Mouse (Mus musculus) layer of hippocampus, postnatal 14 days (tissue): ENCODE results near the gene Suz12. TPM values are rescaled to one million over a fixed set of nuclear protein-coding genes. Genes with fewer than 3 reads are reported as not detected.
A peak's percentile ranks its signal among the peaks of the same experiment; 100 is the strongest.
"Not testable (repeated sequence)": the region's sequence is repeated elsewhere in the genome, so short reads cannot be mapped to it uniquely, and the experiment has no call there.

ENCODE experiments used
- DNase-seq, 2 experiments: peaks; one replicate each; pipeline ENCODE4 v3.0.0; 2021 to 2022; ENCODE audit warnings: low spot score in 2 of 2, mixed read lengths in 1 of 2
- long read RNA-seq, 2 experiments: library from polyadenylated mRNA; stranded (forward); transcript quantifications; one replicate each; pipeline ENCODE4 v2.0.0; 2021
- total RNA-seq, 2 experiments: library from RNA; stranded (reverse); gene quantifications; 2 replicates each; pipeline ENCODE4 v1.2.3; 2021

Suz12 gene
- 10 to 100 TPM; 31.4 to 34.5 TPM for total RNA-seq
- long read RNA-seq, experiment 1, full-length matches to known transcripts = 8 of 12 reads
- long read RNA-seq, experiment 1, partial matches to known transcripts = 1 of 12 reads
- long read RNA-seq, experiment 1, other reads (novel, unspliced or antisense) = 3 of 12 reads
- long read RNA-seq, experiment 2, full-length matches to known transcripts = 19 of 22 reads
- long read RNA-seq, experiment 2, partial matches to known transcripts = 0 of 22 reads
- long read RNA-seq, experiment 2, other reads (novel, unspliced or antisense) = 3 of 22 reads

DNA sequence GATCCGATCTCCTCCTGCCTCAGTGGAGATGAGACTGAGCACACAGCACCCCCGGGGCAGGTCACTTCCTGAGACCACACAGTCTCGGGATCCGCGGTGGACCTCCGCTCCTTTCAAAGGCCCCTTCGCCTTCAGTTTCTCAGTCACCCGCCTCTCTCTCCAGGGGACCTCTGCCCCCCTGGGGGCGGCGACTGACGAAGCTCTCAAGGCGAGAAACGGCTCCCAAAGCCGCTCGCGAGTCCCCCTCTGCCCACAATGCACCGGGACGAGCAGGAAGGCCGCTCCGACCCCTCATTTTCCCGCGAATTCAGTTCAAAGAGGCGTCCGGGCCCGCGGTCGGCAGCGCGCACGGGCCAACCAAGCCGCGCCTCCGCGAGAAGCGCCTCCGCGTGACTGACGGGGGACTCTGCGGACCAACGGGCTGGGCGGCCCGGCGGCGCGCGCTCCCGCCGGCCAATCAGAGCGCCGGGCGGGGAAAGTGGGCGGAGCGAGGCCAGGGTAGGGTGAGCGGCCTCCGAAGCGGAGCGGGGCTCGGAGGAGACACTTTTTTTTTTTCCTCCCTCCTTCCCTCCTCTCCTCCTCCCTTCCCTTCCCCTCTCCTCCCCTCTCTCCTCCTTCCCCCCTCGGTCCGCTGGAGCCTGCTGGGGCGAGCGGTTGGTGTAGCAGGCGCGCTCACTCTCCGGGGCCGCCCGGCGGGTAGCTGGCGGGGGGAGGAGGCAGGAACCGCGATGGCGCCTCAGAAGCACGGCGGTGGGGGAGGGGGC is at the start of gene Suz12:
Suz12 (plus strand) TSS at position 515 of the 764 bp plus-strand sequence.
- DNase-seq = peak; percentile 91 to 95

- DNase-seq = no peak
These were observed 49.8 kb upstream of the Suz12 start for GRCm38 (mm10) chr11:79943136-79943535.

DNA sequence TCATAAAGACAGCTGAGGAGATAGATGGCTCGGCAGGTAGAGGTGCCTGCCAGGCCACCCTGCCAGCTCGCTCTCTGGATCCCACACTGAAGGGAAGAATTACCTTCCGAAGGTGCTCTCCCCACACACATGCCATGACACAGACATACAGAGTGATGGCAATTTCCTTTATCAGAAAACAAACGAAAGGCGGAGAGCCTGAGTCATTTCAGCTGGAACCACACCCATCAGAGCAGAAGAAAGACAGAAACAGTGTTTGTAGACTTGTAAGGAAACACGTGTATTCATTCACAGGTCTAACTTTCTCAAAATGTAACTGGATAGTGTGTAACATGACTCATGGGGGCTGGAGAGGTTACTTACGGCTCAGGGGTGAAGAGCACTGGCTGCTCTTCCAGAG is 49.3 kb upstream of the Suz12 start:
- DNase-seq = no peak

- DNase-seq = no peak
These were observed 45.6 kb upstream of the Suz12 start for GRCm38 (mm10) chr11:79947265-79947664.

GRCm38 (mm10) chr11:79961346-79962124 is 31.4 kb upstream of the Suz12 start:
- no peak for DNase-seq

GRCm38 (mm10) chr11:79962125-79962876 is 30.6 kb upstream of the Suz12 start, which contains the start of gene Utp6:
Utp6 (minus strand) TSS chr11:79962390.
- DNase-seq = peak; percentile 99

- DNase-seq = no peak
These were observed 30.1 kb upstream of the Suz12 start for GRCm38 (mm10) chr11:79962877-79963183.

GRCm38 (mm10) chr11:79963212-79963974 is 29.5 kb upstream of the Suz12 start:
- DNase-seq = no peak

GRCm38 (mm10) chr11:79965896-79966295 is 27.0 kb upstream of the Suz12 start:
- peak; percentile 19 to 78 for DNase-seq

DNA sequence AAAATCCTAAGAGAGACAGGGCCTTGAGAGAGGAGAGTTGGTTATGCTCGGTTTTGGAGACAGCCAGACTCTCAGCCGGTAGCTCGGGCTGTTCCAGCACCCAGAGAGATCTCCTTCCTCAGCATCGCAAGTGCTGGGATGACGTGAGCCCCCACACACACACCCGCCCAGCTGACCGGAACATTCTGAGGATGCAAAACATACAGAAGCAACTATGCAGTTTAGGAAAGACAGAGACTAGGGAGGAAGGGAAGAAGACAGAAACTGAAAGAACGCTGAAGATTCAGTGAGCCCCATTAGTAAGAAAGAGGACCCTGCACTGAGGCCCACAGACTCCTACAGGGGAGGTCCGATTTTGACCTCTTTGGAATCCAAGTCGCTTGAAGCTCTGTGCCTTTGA is 25.2 kb upstream of the Suz12 start:
- DNase-seq = no peak

DNA sequence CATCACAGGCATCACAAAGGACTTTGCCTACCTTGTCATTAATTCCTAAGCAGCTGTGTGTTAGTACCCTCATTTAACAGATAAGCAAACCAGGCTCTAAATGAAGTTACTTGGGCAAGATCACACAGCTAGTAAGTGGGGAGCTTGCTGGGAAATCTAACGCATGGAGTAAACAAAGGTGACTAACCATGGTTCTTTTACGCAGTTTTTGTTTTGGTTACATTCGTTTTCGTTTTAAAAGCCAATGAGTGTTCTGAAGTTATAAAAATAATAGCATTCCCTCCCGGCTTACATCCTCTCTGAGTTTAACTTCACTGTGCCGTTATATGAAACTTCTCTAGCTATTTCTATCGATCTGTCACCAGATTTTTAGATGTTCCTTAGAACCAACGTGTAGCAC is 19.8 kb upstream of the Suz12 start:
- no peak for DNase-seq

DNA sequence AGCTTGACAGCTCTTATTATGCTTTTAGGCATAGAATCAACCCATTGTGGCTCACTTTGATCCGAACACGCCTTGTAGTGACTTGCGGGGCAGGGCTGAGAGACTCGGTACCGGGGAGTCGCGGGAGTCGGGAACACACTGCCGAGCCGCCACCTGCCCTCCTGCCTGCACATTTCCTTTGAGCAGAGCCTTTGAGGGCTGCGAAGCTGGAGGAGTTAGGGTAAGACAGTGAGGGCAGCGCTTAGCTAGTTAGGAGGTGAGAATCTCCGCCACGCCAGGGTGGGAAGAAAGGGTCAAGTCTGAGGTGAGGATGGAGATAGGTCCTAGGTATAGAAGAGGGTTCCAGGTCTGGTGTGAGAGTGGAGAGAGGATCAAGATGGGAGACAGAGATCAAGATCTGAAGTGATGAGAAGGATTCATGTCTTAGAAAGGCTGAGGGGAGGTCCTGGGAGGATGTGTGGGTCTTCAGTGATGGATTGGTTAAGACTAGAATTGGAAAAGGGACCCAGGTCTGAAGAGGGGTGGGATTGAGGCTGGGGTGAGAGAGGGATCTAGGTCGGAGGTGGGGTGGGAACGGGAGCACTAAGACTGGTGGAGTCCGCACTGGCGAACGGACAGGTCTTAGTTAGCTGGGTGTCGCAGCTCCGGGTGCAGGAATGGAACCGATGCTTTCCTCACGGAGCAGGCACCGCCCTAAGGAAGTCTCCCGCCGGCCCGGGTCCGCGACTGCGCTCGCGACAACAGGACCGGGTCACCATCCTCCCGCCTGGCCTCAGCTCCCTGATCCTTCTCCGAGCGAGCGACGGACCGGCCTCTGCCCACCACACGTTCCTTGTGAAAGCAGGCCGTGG is 19.1 kb upstream of the Suz12 start:
- peak in 1 of 2 experiments; percentile 13 for DNase-seq

GRCm38 (mm10) chr11:79975377-79975776 is 17.5 kb upstream of the Suz12 start:
- DNase-seq = no peak

DNA sequence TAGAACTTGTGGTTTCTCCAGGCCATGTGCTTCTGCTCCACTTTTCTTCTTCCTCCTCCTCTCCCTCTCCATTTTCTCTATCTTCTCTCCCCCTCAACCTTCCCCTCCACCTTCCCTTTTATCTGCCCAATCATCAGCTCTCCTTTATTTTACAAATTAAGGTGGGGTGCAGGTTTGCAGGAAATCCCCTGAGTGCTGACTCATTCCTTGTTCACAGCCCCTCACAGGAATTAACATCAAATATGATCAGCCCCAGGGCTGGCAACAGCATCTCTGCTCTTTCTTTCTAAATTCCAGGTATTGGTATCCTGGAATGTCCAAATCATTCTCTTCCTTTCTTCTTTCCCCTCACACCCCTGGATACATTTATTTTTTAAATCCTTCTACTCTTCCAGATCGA is 16.7 kb upstream of the Suz12 start:
- DNase-seq = no peak

DNA sequence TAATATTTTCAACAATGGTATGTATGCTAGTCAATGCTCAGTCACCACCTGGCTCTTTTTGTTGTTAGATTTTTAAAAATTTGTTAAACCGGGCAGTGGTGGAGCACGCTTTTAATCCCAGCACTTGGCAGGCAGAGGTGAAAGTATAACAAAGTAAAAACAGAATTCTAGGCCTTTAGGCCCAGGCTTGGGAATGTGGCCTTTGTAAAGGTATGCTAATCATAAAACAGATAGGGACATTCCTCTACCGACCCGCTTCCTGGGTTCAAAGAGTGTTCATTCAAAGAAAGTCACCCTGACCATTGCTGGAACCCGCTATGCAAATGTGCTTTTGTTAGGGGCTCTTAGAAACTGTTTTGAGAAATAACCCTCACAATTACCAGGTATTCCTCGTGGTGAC is 16.3 kb upstream of the Suz12 start:
- not testable (repeated sequence) for DNase-seq

DNA sequence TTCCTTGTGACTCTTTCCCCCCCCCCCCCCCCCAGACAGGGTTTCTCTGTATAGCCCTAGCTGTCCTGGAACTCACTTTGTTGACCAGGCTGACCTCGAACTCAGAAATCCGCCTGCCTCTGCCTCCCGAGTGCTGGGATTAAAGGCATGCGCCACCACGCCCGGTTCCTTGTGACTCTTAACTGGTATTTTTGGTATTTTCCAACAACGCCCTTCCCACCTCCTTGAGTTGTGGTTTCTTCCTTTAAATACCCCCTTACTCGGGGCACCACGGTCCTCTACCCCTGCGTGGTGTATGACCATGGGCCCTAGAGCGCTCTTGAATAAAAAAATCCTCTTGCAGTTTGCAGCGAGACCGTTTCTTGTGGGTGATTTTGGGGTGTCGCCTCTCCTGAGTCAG is 15.8 kb upstream of the Suz12 start:
- DNase-seq = not testable (repeated sequence)

DNA sequence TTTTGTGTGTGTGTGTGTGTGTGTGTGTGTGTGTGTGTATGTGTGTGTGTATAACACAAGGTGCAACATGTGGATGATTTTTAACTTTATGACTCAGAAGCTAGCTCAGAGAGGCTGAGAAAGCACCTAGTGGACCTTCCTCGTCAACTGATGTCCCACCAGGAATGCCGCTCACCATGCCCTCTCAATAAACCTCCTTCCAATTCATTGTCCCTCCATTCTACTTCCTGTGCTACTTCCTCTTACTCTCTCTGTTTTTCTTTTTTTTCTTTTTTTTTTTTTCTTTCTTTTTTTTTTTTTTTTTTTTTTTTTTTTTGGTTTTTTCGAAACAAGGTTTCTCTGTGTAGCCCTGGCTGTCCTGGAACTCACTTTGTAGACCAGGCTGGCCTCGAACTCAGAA is 15.2 kb upstream of the Suz12 start:
- DNase-seq = not testable (repeated sequence)

- no peak for DNase-seq
These were observed 6.0 kb upstream of the Suz12 start for GRCm38 (mm10) chr11:79986886-79987285.

- DNase-seq = no peak
These were observed 5.0 kb upstream of the Suz12 start for GRCm38 (mm10) chr11:79987896-79988295.

- no peak for DNase-seq
These were observed 2.8 kb upstream of the Suz12 start for GRCm38 (mm10) chr11:79990120-79990519.
